Mouse (Mus musculus) lung, embryonic 16.5 days (tissue): ENCODE measurements around the gene Cfd. TPM values are rescaled to one million over a fixed set of nuclear protein-coding genes. Genes with fewer than 3 reads are reported as not detected.
A peak's percentile ranks its signal among the peaks of the same experiment; 100 is the strongest.
"Not testable (repeated sequence)": the region's sequence is repeated elsewhere in the genome, so short reads cannot be mapped to it uniquely, and the experiment has no call there.

ENCODE experiments used
- ATAC-seq: fragments of 200-750 bp; cut with Nextera tagmentation; 2 replicates; pipeline ENCODE4 v1.8.0; 2017; ENCODE audit warnings: low read depth, mild to moderate bottlenecking, moderate library complexity
- H3K27ac ChIP-seq: fragments of 300-500 bp; sonication (generic); 2 replicates; pipeline ENCODE4 v1.5.1; 2014; ENCODE audit warnings: mild to moderate bottlenecking, control low read depth, low read length
- H3K27me3 ChIP-seq: fragments of 300-500 bp; sonication (generic); 2 replicates; pipeline ENCODE4 v1.6.1; 2014; ENCODE audit warnings: low read depth, low read length, mixed read lengths; ENCODE audit not compliant: control insufficient read depth, insufficient read depth
- H3K36me3 ChIP-seq: fragments of 300-500 bp; sonication (generic); 2 replicates; pipeline ENCODE4 v1.6.1; 2014; ENCODE audit warnings: low read length; ENCODE audit not compliant: control insufficient read depth, insufficient read depth
- H3K4me1 ChIP-seq: fragments of 300-500 bp; sonication (generic); replicated peaks from 2 replicates; pipeline ENCODE4 v1.6.1; 2014; ENCODE audit warnings: low read length, mixed read lengths; ENCODE audit not compliant: control insufficient read depth, insufficient read depth
- H3K4me2 ChIP-seq: fragments of 300-500 bp; sonication (generic); 2 replicates; pipeline ENCODE4 v1.6.1; 2014; ENCODE audit warnings: low read depth, low read length, control low read depth
- H3K4me3 ChIP-seq: fragments of 300-500 bp; sonication (generic); 2 replicates; pipeline ENCODE4 v1.5.1; 2014; ENCODE audit warnings: mild to moderate bottlenecking, low read length, control low read depth
- H3K9ac ChIP-seq: fragments of 300-500 bp; sonication (generic); 2 replicates; pipeline ENCODE4 v1.6.1; 2014; ENCODE audit warnings: low read length, control low read depth
- H3K9me3 ChIP-seq: fragments of 300-500 bp; sonication (generic); 2 replicates; pipeline ENCODE4 v1.6.1; 2016; ENCODE audit warnings: low read length; ENCODE audit not compliant: control insufficient read depth
- WGBS: fragments of 180-500 bp; shearing (Covaris S2); extraction: QIAGEN DNeasy Blood & Tissue Kit; methylation state at CpG from one replicate; pipeline ENCODE4 v1.1.7; 2014; 5-methylcytosine and 5-hydroxymethylcytosine counted together
- polyA plus RNA-seq: library from polyadenylated mRNA; unstranded; fragments of >200 nt; fragmentation: Nextera tagmentation; extraction: Ambion mirVana; gene quantifications from 2 replicates; pipeline ENCODE4 v1.2.1, GENCODE M21; 2015

The Cfd gene
- polyA plus RNA-seq, 1 experiment from 2014 or later = not detected

DNA sequence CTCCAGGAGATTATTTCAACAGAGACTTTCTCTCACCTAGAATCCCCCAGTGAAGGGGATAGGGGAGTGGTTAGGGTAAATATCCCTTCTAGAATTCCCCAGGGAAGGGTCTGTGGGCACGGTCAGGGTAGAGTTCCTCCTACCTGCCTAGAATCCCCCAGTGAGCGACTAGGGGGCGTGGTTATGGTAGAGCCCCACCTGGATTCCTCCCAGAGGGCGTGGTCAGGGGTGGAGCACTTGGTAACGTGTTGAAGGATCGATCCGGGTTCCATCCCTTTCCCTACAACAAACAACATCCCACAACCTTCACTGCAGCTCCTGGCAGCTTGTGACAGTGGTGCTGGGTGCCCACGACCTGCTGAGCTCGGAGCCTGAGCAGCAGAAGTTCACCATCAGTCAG, 9.9 kb upstream of the Cfd start:
- no peak overlapping the region for H3K4me3 ChIP-seq
- no peak overlapping the region for H3K27ac ChIP-seq
- peaks cover 15% of the 10 kb centered on the region for H3K4me1 ChIP-seq
- H3K4me2 ChIP-seq = peak overlapping the region; percentile 6; the same call in 1 of the 2 replicates
- peaks cover 3% of the 10 kb centered on the region for H3K27me3 ChIP-seq
- no peak for ATAC-seq
- no peaks in the 10 kb centered on the region for H3K9me3 ChIP-seq
- WGBS = 13% methylated on average over 9 of the region's 9 CpGs
- H3K9ac ChIP-seq = no peak overlapping the region
- H3K36me3 ChIP-seq = no peaks in the 10 kb centered on the region

DNA sequence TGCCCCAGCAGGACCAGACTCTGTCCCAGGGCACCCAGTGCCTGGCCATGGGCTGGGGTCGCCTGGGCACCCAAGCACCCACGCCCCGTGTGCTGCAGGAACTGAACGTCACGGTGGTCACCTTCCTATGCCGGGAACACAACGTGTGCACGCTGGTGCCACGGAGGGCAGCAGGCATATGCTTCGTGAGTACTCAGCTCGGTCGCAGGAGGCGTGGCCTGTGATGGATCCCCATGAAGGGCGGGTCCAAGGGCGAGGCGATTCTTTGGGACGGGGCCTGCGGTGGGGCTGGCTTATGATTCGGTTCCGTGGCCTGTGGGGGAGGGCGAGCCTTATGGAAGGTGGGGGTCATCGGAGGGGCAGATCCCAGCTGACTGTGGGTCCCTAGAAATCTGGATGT, 8.7 kb upstream of the Cfd start:
- Histone ChIP-seq H3K9ac (0 out of 2 replicates have a peak overlapping the region, but pooled peaks have one; percentile 39), H3K36me3 (no peaks in the 10 kb centered on the region), H3K9me3 (no peaks in the 10 kb centered on the region), H3K27ac (no peak overlapping the region), H3K4me3 (peak overlapping the region; percentile 30), H3K4me2 (peak overlapping the region; percentile 51), H3K27me3 (peaks cover 3% of the 10 kb centered on the region), H3K4me1 (peaks cover 13% of the 10 kb centered on the region)
- peak; percentile 10; the same call in 1 of the 2 replicates for ATAC-seq
- 4% methylated on average over 22 of the region's 22 CpGs for WGBS

DNA sequence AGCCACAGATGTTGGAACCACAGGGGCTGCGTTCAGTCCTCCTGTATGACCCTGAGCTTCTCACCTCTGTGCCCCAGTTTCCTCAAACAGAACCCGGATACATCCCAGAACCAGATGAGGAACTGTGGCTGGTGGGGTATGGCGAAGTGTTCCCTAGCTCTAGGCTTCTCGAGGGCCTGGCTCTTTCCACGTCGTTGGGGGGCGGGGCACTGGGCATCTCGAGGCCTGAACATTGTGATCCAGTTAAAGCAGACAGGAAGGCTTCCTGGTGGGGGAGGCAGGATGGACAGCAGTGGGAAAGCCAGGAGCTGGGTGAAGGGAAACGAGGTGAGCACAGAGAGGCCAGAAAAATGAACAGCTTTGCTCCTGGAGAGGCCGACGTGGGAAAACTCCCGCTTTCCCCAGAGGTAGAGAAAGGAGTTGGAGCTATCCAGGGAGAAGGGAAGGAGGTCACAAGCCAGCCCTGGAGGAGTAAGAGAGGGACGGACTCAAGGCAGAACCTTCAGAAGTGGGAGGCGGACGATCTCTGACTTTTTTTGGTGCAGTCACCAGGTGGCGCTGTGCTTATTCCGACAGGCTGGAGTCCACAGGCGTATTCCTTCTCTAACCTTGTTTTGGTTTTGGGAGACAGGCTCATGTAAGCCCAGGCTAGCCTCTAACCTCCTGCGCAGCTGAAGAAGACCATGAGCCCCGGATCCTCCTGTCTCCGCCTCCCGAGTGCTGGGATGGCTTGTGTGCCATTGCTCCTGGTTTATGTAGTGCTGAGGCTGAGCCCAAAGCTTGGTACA, 7.2 kb upstream of the Cfd start:
- no peak overlapping the region for H3K9ac ChIP-seq
- H3K9me3 ChIP-seq = no peaks in the 10 kb centered on the region
- peaks cover 3% of the 10 kb centered on the region for H3K27me3 ChIP-seq
- WGBS = 15% methylated on average over 22 of the region's 22 CpGs
- no peak overlapping the region for H3K4me3 ChIP-seq
- no peaks in the 10 kb centered on the region for H3K36me3 ChIP-seq
- peaks cover 12% of the 10 kb centered on the region for H3K4me1 ChIP-seq
- H3K27ac ChIP-seq = no peak overlapping the region
- ATAC-seq = peak; percentile 41; the same call in 1 of the 2 replicates
- H3K4me2 ChIP-seq = peak overlapping the region; percentile 12; the same call in 1 of the 2 replicates

DNA sequence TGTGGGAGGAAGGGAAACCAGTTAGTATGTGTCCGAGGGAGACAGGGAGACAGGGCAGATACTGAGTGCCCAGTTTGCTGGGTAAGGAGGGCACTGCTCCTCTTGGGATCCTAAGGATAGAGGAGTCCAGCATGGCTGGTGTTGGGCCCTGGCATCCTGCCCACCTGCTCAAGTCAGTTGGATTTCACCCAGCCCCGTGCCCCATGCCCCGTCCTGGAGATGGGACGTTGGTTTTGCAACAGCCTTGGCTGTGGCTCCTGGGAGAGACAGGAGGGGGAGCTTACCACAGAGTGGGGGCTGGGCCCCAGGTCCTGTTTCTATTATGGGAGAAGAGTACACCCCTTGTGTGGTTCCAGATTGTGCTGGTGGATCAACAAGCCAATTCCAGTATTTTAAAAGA, 6.2 kb upstream of the Cfd start:
- WGBS = 33% methylated on average over 4 of the region's 4 CpGs
- H3K27ac ChIP-seq = no peak overlapping the region

DNA sequence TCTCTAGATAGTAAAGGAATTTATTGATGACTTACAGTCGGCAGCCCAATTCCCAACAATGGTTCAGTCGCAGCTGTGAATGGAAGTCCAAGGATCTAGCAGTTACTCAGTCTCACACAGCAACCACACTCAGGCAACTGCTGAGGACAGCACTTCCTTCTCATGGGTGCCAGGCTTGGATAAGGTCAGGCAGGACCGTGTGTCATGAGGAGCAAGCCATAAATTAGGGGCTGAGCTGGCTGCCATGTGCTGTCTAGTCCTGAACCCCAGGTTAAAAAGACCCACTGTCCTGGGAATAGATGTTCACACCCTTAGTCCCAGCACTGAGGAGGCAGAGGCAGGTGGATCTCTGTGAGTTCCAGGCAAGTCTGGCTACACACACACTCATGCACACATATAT, 5.7 kb upstream of the Cfd start:
- 55% methylated on average over 2 of the region's 3 CpGs for WGBS
- not testable (repeated sequence) for H3K4me3 ChIP-seq, H3K27me3 ChIP-seq, H3K4me1 ChIP-seq, H3K9me3 ChIP-seq, H3K27ac ChIP-seq, H3K9ac ChIP-seq, ATAC-seq, H3K4me2 ChIP-seq, H3K36me3 ChIP-seq

More for the DNA sequence above, 6.2 kb upstream of the Cfd start:
- no peak for ATAC-seq
- Histone ChIP-seq H3K4me1 (peaks cover 12% of the 10 kb centered on the region), H3K36me3 (no peaks in the 10 kb centered on the region), H3K4me2 (no peak overlapping the region), H3K27me3 (peaks cover 3% of the 10 kb centered on the region), H3K9me3 (no peaks in the 10 kb centered on the region), H3K9ac (peak overlapping the region; percentile 32; the same call in 1 of the 2 replicates), H3K4me3 (no peak overlapping the region)

DNA sequence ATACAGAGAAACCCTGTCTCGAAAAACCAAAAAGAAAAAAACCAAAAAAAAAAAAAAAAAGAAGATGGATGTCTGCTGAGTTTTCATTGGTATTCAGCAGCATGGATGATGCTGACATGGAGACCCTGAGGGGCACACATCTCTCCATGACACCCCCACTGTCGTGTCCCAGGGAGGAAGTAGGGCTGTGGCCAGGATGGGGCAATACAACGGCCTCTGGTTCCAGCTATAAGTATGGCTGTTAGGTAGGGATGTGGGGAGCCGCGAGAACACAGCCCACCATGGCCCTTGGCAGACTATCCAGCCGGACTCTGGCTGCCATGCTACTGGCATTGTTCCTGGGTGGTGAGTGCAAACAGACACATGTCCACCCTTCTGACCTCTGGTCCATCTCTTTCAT, 4.6 kb upstream of the Cfd start, which contains the start of gene Elane:
Elane (plus strand) TSS at position 194 of the 400 bp plus-strand sequence.
- WGBS = 71% methylated on average over 6 of the region's 6 CpGs

DNA sequence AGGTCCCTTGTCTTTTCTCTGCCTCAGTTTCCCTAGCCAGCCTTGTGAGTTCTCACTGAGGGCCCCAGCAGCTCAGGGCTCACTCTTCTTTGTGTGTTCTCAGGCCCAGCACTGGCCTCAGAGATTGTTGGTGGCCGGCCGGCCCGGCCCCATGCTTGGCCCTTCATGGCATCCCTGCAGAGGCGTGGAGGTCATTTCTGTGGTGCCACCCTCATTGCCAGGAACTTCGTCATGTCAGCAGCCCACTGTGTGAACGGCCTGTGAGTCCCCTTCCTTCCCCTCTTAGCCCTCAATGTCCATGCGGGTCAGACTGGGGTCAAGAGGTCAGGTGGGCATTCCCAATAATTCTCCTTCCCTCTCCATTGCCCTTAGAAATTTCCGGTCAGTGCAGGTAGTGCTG, 4.0 kb upstream of the Cfd start:
- Histone ChIP-seq H3K9ac (no peak overlapping the region), H3K36me3 (no peaks in the 10 kb centered on the region), H3K9me3 (no peaks in the 10 kb centered on the region), H3K4me2 (no peak overlapping the region), H3K4me3 (no peak overlapping the region), H3K27ac (no peak overlapping the region), H3K27me3 (peaks cover 3% of the 10 kb centered on the region), H3K4me1 (peaks cover 10% of the 10 kb centered on the region)
- ATAC-seq = no peak
- WGBS = 79% methylated on average over 8 of the region's 8 CpGs

More for the DNA sequence above, 4.6 kb upstream of the Cfd start, which contains the start of gene Elane:
- H3K4me3 ChIP-seq = no peak within 1 kb of the TSS
- H3K27me3 ChIP-seq = peaks cover 3% of the 10 kb centered on the region
- no peaks in the 10 kb centered on the region for H3K36me3 ChIP-seq
- ATAC-seq = no peak
- H3K4me1 ChIP-seq = peaks cover 10% of the 10 kb centered on the region
- no peak within 1 kb of the TSS for H3K9ac ChIP-seq
- H3K9me3 ChIP-seq = no peaks in the 10 kb centered on the region
- no peak within 1 kb of the TSS for H3K27ac ChIP-seq
- no peak within 1 kb of the TSS for H3K4me2 ChIP-seq

DNA sequence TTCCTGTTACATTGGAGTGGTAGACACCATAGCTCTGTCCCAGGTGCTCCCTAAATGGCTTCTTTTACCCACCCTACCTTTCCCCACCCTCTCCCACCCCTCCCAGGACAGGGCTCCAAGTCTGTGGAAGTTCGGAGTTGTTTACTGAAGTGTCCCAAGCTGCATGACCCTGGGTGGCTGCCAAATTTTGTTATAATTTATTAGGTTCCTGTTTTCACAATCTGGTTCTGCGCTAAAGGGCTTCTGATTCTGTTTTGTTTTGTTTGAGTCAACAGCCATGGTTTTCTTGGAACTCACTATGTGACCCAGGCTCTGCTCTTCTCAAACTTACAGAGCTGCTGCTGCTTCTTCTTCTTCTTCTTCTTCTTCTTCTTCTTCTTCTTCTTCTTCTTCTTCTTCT, 1.3 kb upstream of the Cfd start:
- Histone ChIP-seq H3K27ac (no peak overlapping the region), H3K9ac (no peak overlapping the region), H3K4me3 (no peak overlapping the region), H3K4me1 (peaks cover 2% of the 10 kb centered on the region; the same call in 1 of the 2 replicates), H3K36me3 (no peaks in the 10 kb centered on the region; the same call in 1 of the 2 replicates), H3K4me2 (no peak overlapping the region), H3K27me3 (no peaks in the 10 kb centered on the region), H3K9me3 (no peaks in the 10 kb centered on the region)
- ATAC-seq = no peak
- WGBS = 21% methylated on average over 2 of the region's 2 CpGs

DNA sequence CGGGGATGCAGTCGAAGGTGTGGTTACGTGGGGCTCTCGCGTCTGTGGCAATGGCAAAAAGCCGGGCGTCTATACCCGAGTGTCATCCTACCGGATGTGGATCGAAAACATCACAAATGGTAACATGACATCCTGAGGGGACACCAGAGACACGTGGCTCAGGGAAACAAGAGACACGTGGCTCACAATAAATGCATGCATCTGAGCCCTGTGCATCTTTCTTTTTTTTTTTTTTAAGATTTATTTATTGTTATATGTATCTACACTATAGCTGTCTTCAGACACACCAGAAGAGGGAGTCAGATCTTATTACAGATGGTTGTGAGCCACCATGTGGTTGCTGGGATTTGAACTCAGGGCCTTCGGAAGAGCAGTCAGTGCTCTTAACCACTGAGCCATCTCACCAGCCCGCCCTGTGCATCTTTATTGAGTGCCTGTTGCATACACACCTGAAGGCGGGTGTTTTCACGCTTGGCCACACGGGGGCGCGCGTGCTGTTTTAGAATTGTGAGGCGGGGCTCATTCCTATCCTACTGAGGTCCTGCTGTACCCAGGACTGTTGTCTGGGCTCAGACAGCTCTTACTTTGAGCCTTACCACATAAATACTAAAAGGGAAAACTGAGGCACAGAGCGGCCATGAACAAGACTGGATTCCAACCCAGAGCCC, 1.9 kb downstream of the Cfd start:
- not testable (repeated sequence) for H3K4me3 ChIP-seq, H3K9ac ChIP-seq, H3K36me3 ChIP-seq, H3K4me2 ChIP-seq, H3K27ac ChIP-seq, H3K9me3 ChIP-seq, H3K27me3 ChIP-seq, H3K4me1 ChIP-seq
- WGBS = 41% methylated on average over 22 of the region's 22 CpGs
- peak; percentile 51 for ATAC-seq
